Comparison of ENCODE assay signal across 11 mouse cellular contexts in genomic region chr11:44401635-44402548, GRCm38 (mm10). TPM values are rescaled to one million over a fixed set of nuclear protein-coding genes. Genes with fewer than 3 reads are reported as not detected.
A peak's percentile ranks its signal among the peaks of the same experiment; 100 is the strongest.
DNase-seq lines count a peak whose midpoint lies in the region; ATAC-seq and TF ChIP-seq lines count a peak whose summit lies in the region.
"Had no signal": no experiment of that assay in that cellular context is flagged by ENCODE, and none has a peak within 500 bp of the region (broad histone marks: within the 10 kb centered on the region; RNA-seq: fewer than 3 reads in every experiment).

No protein-coding gene starts in this region.

- no peak; the same call in 1 of the 2 replicates for ATAC-seq in heart, embryonic 11.5 days (replicated peaks; ENCODE audit: insufficient number of reproducible peaks, low FRiP score, low TSS enrichment)
- ATAC-seq in lung, postnatal 0 days: no peak
- peak; percentile 81 for ATAC-seq in forebrain, embryonic 16.5 days

- H3K9me3 ChIP-seq in heart, embryonic 11.5 days (replicated peaks; ENCODE audit: control insufficient read depth, low read length): no peaks in the 10 kb centered on the region
- no peaks in the 10 kb centered on the region for H3K9me3 ChIP-seq in lung, postnatal 0 days (ENCODE audit: low read length)
- no peaks in the 10 kb centered on the region for H3K9me3 ChIP-seq in forebrain, embryonic 16.5 days (ENCODE audit: control insufficient read depth, low read length)
- H3K9me3 ChIP-seq: limb, embryonic 13.5 days had no signal

- H3K9ac ChIP-seq in heart, embryonic 11.5 days (ENCODE audit: low read depth, low read length): no peak overlapping the region
- no peak overlapping the region for H3K9ac ChIP-seq in lung, postnatal 0 days (replicated peaks; ENCODE audit: low read depth)
- no peak overlapping the region for H3K9ac ChIP-seq in forebrain, embryonic 16.5 days (replicated peaks; ENCODE audit: low read depth, low read length)
- H3K9ac ChIP-seq: limb, embryonic 13.5 days had no signal

- H3K4me1 ChIP-seq in heart, embryonic 11.5 days (ENCODE audit: control insufficient read depth, insufficient read depth, low read length): peaks cover 20% of the 10 kb centered on the region
- no peaks in the 10 kb centered on the region for H3K4me1 ChIP-seq in lung, postnatal 0 days (ENCODE audit: insufficient read depth, low read depth, low read length)
- H3K4me1 ChIP-seq in forebrain, embryonic 16.5 days (replicated peaks; ENCODE audit: control insufficient read depth, insufficient read depth, low read length): peaks cover 14% of the 10 kb centered on the region

- TF ChIP-seq EP300 in lung, postnatal 0 days (IDR thresholded peaks at IDR 0.05): no peak

- H3K27ac ChIP-seq in heart, embryonic 11.5 days (ENCODE audit: low read depth, low read length): no peak overlapping the region
- no peak overlapping the region for H3K27ac ChIP-seq in lung, postnatal 0 days (ENCODE audit: low read length)
- no peak overlapping the region for H3K27ac ChIP-seq in forebrain, embryonic 16.5 days (ENCODE audit: low read length)
- H3K27ac ChIP-seq: limb, embryonic 13.5 days had no signal

- H3K36me3 ChIP-seq in heart, embryonic 11.5 days (ENCODE audit: control insufficient read depth, insufficient read depth, low read length): no peaks in the 10 kb centered on the region
- H3K36me3 ChIP-seq in lung, postnatal 0 days (ENCODE audit: insufficient read depth, low read length): no peaks in the 10 kb centered on the region
- no peaks in the 10 kb centered on the region for H3K36me3 ChIP-seq in forebrain, embryonic 16.5 days (ENCODE audit: control insufficient read depth, insufficient read depth)
- H3K36me3 ChIP-seq: limb, embryonic 13.5 days had no signal

- intact Hi-C loops in gastrocnemius, postnatal 14 days (cut with DNase I; ENCODE audit: low total_unique reads): no loop called here

- TF ChIP-seq CTCF in lung, postnatal 0 days (IDR thresholded peaks at IDR 0.05): no peak

- H3K4me2 ChIP-seq in heart, embryonic 11.5 days: no peak overlapping the region
- H3K4me2 ChIP-seq in lung, postnatal 0 days (replicated peaks; ENCODE audit: low read depth, low read length): no peak overlapping the region
- no peak overlapping the region for H3K4me2 ChIP-seq in forebrain, embryonic 16.5 days (ENCODE audit: low read length)
- H3K4me2 ChIP-seq: limb, embryonic 13.5 days had no signal

- H3K4me3 ChIP-seq in heart, embryonic 11.5 days (ENCODE audit: low read depth, low read length): no peak overlapping the region
- no peak overlapping the region for H3K4me3 ChIP-seq in lung, postnatal 0 days (ENCODE audit: low read depth, low read length)
- no peak overlapping the region for H3K4me3 ChIP-seq in forebrain, embryonic 16.5 days (replicated peaks; ENCODE audit: low read length)
- H3K4me3 ChIP-seq: limb, embryonic 13.5 days had no signal

- H3K27me3 ChIP-seq in heart, embryonic 11.5 days (ENCODE audit: control insufficient read depth, insufficient read depth, low read length): no peaks in the 10 kb centered on the region
- no peaks in the 10 kb centered on the region for H3K27me3 ChIP-seq in lung, postnatal 0 days (replicated peaks; ENCODE audit: insufficient read depth, low read length)
- H3K27me3 ChIP-seq in forebrain, embryonic 16.5 days (replicated peaks; ENCODE audit: control insufficient read depth, insufficient read depth, low read length): no peaks in the 10 kb centered on the region

- DNase-seq in heart, adult 11 months: peak; percentile 87
- DNase-seq in lung, postnatal 0 days (ENCODE audit: low spot score): peak; percentile 30
- DNase-seq in lung, postnatal 4 days: no peak
- DNase-seq in retina, postnatal 7 days (ENCODE audit: low read depth, low spot score): peak; percentile 24
- no peak for DNase-seq in ovary, adult 18-20 months (ENCODE audit: low spot score)
- DNase-seq in gastrocnemius, postnatal 14 days: no peak

- 31% methylated on average over 5 of the region's 5 CpGs for WGBS in heart, embryonic 11.5 days (ENCODE audit: insufficient replicate concordance)
- WGBS in lung, postnatal 0 days: 32% methylated on average over 5 of the region's 5 CpGs
- 20% methylated on average over 5 of the region's 5 CpGs for WGBS in forebrain, embryonic 16.5 days

RNA-seq across cellular contexts. Expression of gene Il12b, which starts 2.0 kb away (rescaled TPM):
- polyA plus RNA-seq in heart, embryonic 11.5 days (2014; fragmentation: Nextera tagmentation; extraction: Ambion mirVana): 0.42 TPM in 1 of 2 replicates, not detected in the other
- 0.11 and 0.18 TPM in 2 replicates for polyA plus RNA-seq in lung, postnatal 0 days (2015; fragmentation: Nextera tagmentation; extraction: Ambion mirVana)
- polyA plus RNA-seq in forebrain, embryonic 16.5 days (2015; fragmentation: Nextera tagmentation; extraction: Ambion mirVana): 0.11 TPM in 1 of 2 replicates, not detected in the other
- not detected for total RNA-seq in gastrocnemius, postnatal 14 days (2021)
- total RNA-seq: ES-E14 had no signal
- polyA plus RNA-seq: stomach, embryonic 14.5 days had no signal

Comparison
In these comparisons a context has a peak if more than half of its experiments do, and no peak if none do; other contexts are left out.
1. DNase-seq: peak in heart, adult 11 months (single experiment), lung, postnatal 0 days (single experiment) and retina, postnatal 7 days (single experiment); none in lung, postnatal 4 days (0 of 2), ovary, adult 18-20 months (single experiment) and gastrocnemius, postnatal 14 days (single experiment).